Mouse (Mus musculus) heart, postnatal 0 days (tissue): Measurements from ENCODE around the gene Zfp827.

ENCODE experiments used
- CTCF ChIP-seq: IDR thresholded peaks from 2 replicates; pipeline ENCODE4 v1.5.1; 2016; ENCODE audit warnings: antibody characterized with exemption, control low read depth, low read depth
- EP300 ChIP-seq: IDR thresholded peaks from 2 replicates; pipeline ENCODE4 v1.6.1; 2016; ENCODE audit warnings: antibody characterized with exemption, low read depth

DNA sequence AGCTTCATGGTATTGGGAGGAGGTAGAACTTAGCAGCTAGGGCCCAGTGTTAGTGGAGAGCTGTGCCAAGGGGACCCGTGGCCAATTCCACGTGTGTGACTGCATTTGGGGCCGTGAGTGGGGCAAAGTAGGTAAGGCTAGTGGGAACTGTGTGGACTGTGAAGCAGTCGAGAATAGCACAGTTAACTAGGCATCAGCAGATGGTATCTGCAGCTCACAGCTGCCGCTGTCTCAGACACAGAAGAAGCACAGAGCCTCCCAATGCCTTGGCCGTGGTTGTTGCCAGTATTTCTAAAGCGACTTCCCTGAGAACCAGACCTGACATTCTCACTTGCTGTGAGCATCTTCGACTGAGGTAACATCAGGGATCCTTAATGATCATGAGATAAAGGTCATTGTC is 112.7 kb downstream of the Zfp827 start:
- no peak for TF ChIP-seq CTCF
- TF ChIP-seq EP300: no peak
